Mouse (Mus musculus) brain, adult 10 weeks (tissue): ENCODE measurements around the gene Arpc5l. TPM values are rescaled to one million over a fixed set of nuclear protein-coding genes. Genes with fewer than 3 reads are reported as not detected.

Experiments used
- polyA plus RNA-seq: library from polyadenylated mRNA; stranded (reverse); fragments of 350-450 nt; fragmentation: Illumina TruSeq; extraction: RNeasy Lipid Tissue Mini Kit (QIAGEN cat#74804); gene quantifications from one replicate; pipeline ENCODE4 v1.2.3, GENCODE M21; 2015; ENCODE audit warnings: low read depth, low replicate concordance

The Arpc5l gene
- 168 TPM for polyA plus RNA-seq

DNA sequence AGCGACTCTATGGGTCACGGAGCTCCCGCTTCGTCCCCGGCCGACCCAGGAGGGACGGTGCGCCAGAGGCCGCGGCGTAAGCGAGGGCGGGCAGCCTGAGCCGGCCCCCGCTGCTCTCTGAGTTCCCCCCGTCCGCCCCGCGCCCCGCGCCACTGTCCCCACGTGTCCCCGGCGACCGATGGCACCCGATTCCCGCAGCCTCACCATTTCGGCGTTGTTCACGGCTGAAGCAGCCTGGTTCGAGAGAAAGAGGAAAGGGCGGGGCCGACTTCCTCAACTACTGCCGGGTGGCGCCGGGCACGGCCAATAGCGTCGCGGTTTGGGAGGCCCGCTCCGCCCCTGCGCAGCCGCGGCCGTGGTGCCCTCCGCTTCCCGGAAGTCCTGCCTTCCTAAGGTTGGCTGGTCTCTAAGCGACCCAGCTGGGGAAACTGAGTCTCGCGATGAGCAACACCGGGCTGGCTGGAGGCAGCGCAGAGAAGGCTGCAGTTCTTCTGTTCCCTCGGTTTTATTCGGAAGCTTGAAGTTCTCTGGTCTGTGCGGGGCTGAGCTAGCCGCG lies at the start of gene Arpc5l:
Arpc5l (plus strand) TSS at position 469 of the 556 bp plus-strand sequence.

DNA sequence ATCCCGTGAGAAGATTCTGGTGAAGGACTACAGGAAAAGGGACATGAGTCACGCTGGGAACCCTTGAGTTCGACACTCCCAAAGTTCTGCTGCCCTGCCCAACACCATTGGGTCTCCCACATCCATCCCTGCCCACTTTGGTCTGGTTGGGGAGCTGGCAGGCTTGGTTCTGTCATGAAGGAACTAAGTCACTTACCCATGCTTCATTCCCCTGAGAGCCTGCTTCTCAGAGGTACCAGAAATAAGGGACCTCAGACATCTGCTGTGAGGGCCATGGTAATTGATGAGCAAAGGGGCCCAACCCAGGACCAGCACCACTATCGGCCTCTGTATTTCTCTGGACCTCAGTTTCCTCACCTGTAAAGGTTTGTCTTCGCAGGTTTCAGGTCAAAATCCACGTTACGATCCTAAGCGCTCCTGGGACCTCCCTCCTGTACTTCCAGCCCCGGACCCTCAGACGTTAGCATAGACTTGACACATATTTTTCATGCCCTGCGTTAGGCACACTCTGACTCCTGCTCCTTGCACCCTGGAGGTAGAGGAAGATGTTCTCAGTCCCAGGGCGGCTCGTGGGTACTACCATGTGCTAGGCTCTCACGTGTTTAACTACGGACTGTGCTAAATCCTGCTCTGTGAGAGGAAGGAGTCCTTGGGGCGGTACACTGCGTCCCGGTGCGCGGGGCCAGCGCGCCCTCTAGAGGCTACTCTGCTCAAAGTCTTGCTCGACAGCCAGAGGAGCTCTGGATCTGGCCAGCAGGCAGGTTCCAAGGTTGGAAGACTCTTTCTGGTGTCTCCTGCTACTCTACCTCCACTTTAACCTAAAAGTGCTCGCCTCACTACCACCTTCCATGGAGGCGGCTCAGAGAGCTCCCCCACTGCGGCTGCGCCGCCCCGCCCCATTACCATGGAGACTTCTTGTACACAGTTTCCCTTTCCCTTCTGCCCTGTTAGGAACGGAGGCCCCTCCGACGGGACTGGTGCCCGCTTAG lies 7.5 kb upstream of the Arpc5l start, which contains the start of gene Wdr38:
Wdr38 (plus strand) TSS at position 91 of the 989 bp plus-strand sequence.

DNA sequence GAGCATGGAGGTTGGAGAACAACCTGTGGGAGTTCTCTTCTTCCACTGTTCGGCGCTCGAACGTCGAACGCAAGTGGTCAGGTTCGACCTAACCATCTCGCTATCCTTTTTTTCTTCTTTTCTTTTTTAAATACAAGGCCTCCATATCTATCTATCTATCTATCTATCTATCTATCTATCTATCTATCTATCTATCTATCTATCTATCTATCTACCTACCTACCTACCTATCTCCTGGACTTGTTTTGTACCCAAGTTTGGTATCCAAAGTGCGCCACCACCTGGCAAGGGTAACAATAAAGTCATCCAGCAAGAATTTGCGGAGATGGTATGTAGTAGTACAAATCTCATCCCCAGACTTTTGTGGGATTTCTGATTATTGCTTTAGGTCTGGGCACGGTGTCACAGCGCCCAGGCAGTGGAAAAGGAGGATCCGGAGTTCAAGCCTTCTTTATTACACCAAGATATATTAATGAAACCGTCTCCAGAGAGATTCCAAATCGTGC lies 479 bp downstream of the Arpc5l start, which contains the start of gene Rpl35:
Rpl35 (minus strand) TSS at position 51 of the 506 bp plus-strand sequence.

Other genes with a start within 250 kb of the Arpc5l start
- 4.9 TPM for gene Nr6a1, start 77.7 kb upstream of the Arpc5l start, polyA plus RNA-seq
- 2.3 TPM for gene Olfml2a, start 73.4 kb upstream of the Arpc5l start, polyA plus RNA-seq
- 0.74 TPM for gene Wdr38, start 7.9 kb upstream of the Arpc5l start, polyA plus RNA-seq
- gene Rpl35, start 276 bp downstream of the Arpc5l start, polyA plus RNA-seq: 412 TPM
- gene Golga1, start 60.2 kb downstream of the Arpc5l start, polyA plus RNA-seq: 30.6 TPM
- gene Scai, start 185.4 kb downstream of the Arpc5l start, polyA plus RNA-seq: 25.9 TPM
- gene Ppp6c, start 221.1 kb downstream of the Arpc5l start, polyA plus RNA-seq: 55.8 TPM